Mouse (Mus musculus) embryo, embryonic 11 days (tissue): ENCODE data around the gene Tgm2.
A peak's percentile ranks its signal among the peaks of the same experiment; 100 is the strongest.

ENCODE experiments used
- DNase-seq: peaks from one replicate; pipeline ENCODE4 v3.0.0-alpha.2; 2015

The Tgm2 gene

DNA sequence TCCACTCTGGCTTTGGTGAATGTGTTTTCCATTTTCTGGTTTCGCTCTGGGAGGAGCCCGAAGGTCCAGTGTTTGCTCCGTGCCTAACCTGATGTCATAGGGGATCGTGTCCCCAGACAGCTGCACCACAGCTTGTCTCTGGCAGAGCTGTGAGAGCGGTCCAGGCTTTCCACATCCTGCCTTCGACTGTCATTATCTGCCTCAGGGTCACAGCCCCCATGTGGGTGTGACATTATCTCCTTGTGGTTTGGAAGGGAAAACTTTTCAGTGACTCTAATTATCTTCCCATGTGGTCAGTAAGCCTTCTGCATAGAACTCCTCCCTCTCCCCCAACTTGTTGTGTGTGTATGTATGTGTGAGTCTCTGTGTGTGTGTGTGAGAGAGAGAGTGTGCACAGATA lies 40.6 kb downstream of the Tgm2 start:
- DNase-seq = no peak

DNA sequence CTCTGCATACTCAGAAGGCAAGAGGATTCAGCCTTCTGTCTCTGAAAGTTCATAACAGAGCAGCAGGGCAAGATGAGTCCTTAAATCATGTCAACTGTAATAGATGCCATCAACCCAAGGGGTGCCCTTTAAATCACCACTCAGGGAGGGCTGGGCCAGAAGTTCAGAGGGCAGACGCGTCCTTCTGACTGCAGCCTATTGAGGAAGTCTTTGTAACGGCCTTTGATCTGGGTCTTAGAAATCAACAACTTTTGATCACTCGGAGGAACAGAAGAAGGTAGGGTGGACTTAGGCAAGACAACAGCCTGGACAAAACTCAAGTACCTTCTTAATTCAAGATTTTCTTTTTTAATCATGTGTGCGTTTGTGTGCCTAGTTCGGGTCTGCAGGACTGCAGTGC lies 41.3 kb downstream of the Tgm2 start:
- DNase-seq = no peak

DNA sequence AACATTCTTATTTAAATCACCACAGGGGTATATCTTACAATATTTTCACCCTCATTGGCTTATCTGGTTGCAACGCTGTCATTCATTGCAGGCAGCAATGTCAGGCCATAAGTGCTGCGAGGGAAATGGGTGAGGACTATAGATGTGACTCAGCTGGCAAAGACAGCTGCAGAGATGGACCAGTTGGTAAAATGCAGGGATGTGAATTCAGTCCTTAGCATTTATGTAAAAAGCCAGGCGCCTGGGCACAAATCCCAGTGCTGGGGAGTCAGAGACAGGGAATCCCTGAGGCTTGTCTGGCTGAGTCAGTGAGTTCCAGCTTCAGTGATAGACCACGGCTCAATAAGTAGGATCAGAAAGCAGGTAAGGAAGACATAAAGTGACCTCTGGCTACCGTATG lies 44.5 kb downstream of the Tgm2 start:
- DNase-seq = no peak

DNA sequence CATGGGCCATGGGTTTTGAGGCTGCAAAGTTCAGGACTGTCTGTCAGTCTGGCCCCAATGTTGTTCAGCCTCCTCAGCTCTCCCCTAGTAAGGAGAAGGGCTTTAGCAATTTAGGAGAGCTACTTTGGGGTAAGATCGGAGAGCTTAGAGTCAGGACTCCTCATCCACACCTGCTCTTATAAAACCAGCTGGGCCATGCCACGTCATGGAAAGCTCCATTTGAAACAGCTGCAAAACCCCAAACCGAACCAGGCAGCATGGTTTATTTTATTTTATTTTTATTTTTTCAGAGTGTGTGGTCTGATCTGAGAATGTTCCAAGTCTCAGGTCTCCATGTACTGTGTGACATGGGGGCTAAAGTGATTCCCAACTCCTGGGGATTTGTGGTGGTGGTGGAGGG lies 46.7 kb downstream of the Tgm2 start:
- DNase-seq = no peak

DNA sequence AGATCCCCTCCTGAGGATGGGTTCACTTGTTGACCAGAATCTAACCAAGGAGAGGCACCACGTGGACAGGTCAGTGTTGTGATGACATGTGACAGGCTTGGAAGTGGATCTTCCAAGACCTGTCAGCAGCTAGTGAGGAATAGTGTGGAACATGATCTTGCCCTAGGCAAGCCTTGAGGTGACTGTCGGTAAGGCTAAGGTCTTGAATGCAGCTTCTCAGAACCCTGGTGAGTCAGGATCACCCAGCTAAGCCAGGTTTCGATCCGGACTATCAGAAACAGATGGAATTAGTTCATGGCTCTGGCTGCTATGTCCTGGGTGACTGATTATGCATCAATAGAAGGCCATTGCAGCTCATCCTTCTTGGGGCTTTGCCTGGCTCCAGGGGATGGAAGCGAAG lies 47.5 kb downstream of the Tgm2 start:
- no peak for DNase-seq

DNA sequence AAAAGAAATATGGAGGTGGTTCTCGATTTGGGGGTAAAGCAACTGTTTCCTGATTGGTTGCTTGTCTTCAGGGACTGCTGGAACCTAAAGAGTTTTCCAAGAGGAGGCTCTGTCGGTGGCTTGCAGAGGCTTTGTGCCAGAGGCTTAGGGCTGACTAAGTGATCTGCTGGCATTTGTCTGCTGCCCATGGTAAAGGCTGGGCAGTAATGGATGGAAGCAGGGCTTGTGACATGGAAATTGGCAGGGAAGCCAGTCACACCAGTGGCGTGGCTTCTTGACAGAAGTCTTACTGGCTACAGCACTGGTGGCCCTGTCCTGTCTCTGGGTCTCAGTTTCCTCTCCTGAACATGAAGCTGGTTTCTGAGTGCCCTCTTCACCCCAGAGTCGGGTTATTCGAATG lies 49.2 kb downstream of the Tgm2 start:
- no peak for DNase-seq

DNA sequence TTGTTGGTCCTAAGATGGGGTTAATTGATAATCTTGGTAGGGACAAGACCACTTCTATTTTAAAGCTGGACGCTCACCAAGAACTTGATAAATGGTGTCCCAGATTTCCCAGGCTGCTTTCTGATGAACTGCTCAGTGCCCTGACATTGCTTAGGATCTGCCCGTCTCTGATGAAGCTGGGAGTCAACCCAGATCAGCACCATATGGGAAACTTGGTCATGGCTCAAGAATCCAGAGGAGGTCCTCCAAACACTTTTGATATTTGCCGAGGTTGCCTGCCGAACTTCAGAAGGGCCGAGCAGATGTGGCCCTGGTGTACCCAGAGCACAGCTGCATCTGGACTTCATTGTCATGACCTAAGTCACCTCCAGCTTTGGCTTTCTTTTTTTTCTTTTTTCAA lies 51.4 kb downstream of the Tgm2 start:
- no peak for DNase-seq

DNA sequence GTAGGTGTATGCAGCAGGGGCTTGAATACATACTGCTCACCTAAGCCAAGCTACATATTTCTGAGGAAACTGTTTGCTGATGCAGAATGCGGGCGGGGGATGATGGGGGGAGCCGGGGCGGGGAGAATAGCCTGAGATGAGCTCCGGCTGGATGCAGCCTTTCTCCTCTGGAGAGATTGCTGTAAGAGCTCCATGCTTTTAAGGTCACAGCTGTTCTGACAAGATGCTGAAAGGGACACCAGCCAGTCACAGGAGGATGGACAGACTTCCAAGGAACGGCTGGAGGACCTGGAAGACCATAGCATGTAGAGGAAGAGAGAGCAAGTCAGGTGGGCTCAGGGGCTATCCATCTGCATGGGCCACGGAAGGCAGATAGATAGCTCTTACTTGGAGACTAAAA lies 51.9 kb downstream of the Tgm2 start:
- DNase-seq = no peak

DNA sequence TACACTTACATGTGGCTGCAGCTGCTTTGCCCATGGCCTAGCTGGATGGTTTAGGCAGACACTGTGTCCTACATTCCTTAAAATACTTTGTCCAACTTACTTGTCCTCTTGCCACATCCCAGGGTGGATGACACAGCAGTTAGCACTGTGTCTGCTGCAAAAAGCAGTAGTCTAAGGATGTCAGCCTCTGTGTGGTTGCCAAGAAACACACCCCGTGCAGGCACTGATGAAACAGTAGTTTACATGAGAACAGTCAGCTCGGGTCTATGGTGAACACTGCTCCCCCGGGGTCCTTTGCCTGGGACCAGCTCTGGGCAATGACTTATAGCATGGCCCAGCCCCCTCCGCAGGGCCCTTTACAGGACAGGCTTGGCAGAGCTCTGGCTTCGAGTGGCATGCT lies 52.9 kb downstream of the Tgm2 start:
- DNase-seq = no peak

DNA sequence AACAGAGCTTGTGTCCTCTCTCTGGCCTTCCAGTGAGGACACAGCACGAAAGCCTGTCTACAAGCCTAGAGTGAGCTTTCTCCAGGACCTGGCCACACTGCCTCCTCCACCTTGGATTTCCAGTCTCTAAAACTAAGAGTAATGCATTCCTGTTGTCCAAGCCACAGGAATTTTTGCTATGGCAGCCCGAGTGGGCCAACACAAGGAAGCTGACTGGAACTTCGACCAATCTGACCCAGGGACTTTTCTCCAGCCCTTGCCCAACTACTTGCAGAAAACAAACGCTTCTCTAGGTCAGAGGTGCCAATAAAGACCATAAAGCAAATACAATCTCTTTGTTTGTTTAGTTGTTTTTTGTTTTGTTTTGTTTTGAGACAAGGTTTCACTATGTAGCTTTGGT lies 56.1 kb downstream of the Tgm2 start:
- DNase-seq = no peak

DNA sequence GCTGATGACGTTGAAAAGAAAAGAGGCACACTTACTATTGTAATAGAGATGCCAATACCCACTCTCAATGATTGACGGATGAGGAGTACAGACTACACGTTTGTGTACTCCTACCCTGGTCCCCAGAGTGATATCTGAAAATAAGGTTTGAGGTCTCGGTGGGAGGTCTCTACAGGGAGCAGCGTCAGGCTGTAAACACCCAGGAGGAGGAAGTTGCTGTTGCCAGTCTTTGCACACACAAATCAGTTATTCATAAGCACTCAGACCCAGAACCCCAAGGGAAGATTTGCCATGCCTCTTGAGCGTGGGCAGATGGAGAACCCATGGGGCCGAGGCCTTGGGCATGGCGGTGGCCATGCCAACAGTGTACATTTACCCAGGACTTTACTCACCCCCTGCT lies 61.8 kb downstream of the Tgm2 start:
- no peak for DNase-seq

DNA sequence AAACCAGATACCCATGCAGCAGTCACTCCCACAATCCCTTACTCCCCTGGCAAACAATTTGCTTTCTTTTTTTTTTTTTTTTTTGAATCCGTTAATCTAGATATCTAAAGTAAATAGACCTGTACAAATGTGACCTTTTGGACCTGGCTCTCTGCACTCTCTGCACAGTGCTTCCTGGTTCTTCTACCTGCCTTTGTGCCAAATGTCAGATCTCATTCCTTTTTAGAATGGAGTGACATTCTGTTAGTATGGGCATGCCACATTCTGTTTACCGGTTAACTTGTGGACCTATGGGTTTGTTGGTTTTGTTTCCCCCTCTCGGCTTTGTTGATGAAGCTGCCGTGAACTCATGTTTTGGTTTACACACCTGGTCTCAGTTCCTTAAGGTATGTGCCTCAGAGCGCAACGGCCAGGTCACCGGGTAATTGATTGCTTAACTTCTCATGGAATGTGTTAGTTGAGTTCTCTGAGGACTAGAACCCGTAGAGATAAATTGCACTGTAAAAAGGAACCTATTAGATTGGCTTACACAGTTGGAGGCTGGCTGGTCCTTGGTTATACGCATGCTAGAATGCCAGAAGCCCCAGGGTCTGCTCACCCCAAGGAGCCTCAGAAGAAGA lies 65.5 kb downstream of the Tgm2 start:
- DNase-seq = no peak

DNA sequence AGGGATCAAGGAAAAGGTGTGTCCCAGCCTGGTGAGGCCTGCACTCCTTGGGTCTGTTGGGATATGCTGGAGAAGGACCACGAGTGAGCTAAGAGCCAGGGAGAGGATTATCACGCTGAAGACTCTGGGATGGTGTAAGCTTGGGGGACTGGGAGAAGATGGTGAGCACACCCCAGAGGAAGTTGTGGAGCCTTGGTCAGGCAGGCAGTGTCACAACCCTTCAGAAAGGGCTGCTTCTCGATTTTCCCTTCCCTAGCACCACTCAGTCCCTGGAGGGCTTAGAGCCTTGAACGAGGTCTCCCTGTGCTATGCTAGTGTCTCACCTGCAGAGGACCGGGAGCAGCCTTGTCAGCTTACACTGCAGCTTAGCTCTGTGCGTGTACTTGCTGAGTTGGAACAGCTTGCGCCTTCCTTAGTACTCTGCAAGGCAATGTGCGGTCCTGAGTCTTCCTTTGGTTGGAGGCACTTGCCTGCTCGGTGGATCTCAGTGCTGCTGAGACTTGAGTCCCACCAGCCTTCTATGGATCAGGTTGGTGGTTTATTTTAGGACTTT lies 66.3 kb downstream of the Tgm2 start:
- peak; percentile 20 for DNase-seq

DNA sequence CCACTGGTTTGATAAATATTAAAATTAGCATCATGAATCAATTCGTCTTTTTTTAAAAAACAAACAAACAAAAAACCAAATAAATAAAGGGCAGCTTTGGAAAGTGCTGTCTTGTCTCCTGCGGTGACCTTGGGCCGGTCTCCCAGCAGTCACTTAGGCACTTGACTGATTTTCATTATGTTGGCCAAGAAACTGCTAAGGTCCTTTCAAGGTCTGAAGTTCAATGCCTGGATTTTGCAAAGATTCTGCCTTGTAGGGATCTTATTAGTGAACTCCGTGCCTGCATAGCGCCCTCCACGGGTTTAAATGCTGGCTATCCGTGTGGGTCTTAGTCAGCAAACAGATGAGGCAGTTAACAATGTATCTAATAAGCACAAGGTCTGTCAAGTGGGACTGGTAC lies 67.3 kb downstream of the Tgm2 start:
- no peak for DNase-seq

DNA sequence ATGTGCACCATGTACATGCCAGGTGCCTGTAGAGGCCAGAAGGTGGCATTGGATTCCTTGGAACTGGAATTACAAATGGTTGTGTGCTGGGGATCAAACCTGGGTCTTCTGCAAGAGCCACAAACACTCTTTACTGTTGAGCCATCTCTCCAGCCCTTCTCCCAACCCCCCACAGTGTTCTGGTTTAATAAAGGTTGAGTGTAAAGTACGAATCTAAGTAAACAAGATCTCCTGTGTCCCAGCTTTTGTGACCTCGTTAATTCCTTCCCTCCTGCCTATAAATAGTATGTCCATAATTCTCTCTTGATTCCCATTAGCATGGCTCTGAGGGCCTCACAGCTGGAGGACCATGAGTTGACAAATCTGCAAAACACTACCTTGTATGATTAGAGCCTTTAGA lies 68.3 kb downstream of the Tgm2 start:
- no peak for DNase-seq

DNA sequence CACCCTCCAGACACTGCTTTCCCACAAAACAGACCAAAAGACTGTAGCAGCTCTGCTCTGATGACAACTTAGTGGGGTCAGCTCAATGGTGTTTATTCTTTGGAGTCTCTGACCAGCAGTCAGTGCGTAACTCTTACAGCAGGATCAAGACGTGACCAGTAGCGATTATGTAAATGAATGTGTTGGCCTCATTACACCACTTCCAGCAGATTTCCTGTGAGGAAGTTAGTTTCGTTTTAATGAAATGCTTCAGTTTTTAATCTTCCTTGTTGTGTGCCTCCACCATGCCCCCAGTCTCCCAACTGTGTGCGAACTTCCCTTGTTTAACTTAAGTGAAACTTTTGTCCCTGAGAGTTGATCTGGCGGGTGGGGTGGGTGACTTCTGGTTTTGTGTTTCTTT lies 69.5 kb downstream of the Tgm2 start:
- DNase-seq = no peak

DNA sequence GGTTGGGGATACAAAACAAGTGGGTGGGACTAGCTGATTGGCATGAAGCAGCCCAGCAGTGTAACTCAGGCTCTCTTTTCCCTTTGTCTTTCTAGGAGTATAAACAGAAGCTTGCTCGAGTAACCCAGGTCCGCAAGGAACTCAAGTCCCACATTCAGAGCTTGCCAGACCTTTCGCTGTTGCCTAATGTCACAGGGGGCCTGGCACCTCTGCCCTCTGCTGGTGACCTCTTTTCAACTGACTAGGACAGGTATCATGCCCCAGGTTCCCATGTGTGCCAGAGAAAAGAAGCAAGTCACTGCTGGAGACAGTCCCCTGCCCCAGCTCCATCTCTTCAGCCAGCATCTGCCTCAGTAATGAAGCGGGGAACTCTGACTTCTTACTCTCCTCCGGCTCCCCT lies 71.4 kb downstream of the Tgm2 start:
- no peak for DNase-seq

DNA sequence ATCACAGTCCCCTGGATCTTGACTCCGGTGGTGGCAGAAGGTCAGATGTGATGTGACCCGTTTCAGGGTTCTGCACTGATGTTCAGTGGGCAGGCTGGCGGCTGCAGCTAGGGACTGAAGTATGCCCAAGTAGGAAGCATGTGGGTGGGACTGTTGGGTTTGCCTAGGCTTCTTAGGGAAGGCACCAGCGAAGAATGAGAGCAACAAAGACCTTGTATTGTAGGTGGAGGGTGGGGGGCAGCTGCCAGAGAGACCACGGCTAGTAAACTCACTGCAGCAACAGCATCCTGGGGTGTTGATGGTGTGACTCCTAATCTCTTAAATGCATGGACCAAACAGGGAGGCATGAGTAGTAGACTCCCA lies 74.6 kb downstream of the Tgm2 start:
- no peak for DNase-seq

DNA sequence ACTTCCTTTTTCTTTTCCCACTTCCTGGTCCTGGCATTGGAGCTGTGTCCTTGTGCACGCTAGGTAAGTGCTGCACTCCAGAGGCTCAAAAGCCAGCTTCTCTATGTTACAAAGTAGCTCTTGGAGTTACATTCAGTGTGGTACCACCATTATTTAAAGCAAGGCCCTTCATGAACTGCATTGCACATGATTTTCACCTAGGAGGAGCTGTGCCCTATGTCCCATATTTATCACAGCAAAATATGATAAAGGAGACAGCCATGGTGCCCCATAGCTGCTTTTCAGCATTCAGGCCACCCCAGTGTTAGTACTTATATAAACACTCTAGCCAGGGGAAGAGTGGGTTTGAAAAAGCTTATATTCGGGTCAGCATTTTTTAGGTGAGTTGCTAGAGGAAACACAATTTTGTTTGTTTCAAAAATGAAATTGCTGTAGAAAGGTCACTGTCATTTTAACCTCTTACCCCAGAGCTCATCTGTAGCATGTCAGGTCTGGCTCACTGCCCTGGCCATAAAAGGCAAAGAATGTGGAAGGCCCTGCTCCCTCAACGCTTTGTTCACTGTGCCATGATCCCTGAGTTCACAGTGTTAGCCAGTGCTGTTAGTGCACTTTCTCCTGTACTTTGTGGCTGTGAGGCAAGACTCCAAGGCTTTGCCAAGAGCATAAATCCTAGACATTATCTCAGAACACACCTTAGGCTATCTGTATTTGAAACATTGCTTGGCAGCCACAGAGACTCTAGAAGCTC lies 75.2 kb downstream of the Tgm2 start:
- no peak for DNase-seq

DNA sequence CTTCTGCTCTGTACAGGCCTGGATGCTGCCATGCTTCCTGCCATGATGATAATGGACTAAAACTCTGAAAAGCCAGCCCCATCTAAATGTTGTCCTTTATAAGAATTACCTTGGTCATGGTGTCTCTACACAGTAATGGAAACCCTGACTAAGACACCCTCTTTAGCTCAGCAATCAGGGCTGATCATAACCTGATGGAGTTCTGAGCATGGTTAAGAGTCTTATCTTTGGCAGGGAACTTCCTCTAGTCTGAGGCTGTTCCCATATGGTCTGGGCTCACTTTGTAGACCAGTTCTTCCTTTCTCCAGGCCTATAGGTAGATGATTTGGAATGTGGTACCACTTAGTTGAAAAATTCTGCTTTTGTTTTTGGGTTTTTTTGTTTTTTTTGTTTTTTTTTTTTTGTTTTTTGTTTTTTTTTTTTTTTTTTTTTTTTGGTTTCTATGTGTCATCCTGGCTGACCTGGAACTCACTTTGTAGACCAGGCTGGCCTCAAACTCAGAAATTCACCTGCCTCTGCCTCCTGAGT lies 77.7 kb downstream of the Tgm2 start:
- DNase-seq = no peak

DNA sequence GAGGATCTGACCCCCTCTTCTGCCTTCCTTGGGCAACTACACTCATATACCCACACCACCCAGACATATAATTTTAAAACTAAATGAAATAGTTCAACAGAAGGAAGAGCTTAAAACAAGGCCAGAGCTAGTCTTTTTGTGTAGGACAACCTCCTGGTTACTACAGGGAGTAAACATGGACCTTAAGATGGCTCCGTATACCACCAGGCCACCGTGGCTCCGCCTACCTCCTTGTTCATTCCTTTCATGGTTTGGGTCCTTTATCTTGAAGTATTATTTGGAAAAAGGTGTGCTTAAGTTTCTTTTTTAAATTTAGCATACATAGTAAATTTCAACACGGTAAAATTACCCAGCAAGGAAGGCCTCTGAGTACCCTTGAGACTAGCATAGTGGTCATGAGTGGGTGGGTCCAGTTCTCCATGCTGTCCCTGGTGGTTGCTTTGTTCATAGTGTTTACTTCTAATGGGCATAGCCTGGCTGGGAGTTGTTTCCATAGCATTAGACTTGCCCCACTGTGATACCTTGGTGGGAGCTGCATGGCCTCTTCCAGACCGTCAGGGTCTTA lies 78.9 kb downstream of the Tgm2 start:
- no peak for DNase-seq

DNA sequence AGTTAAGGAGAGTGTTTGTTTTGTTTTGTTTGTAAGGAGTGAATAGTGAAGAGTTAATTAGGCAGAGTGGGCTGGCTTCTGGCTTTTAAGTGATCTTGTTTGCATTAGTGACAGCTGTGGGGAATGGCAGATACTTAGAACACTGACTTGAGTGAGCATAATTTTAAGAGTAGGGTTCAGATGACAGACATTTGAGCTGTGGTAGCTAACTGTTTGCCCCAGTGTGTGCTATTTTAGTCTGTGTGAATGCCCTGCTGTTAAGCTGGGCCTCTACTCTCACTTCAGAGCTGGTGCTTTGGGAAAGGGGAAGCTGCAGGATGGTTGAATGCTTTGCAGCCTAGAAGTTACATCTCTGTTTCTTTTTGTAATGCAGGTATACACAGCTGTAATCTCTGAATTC lies 79.8 kb downstream of the Tgm2 start:
- DNase-seq = no peak
